Mouse (Mus musculus): ENCODE measurements at regions not wholly inside any gene's neighbourhood (a gene's known extent, or its start where the extent isn't known, plus 50 kb on each side); places are given as distances from the start of the nearest gene placed in this dataset.

GRCm38 (mm10) chr3:149117684-149118056 lies 127.3 kb upstream of the Adgrl2 start:
- TF ChIP-seq CTCF (IDR thresholded peaks at IDR 0.05; ENCODE audit: low read depth) = no peak
- TF ChIP-seq EP300 (optimal IDR thresholded peaks at IDR 0.05) = no peak
